Mouse (Mus musculus): Measurements from ENCODE around the gene Pcdh9.

The Pcdh9 gene

GRCm38 (mm10) chr14:93061824-93062620 is 828.5 kb downstream of the Pcdh9 start:
- peak; percentile 9 for DNase-seq (ENCODE audit: extremely low read depth, insufficient read length, low spot score)

GRCm38 (mm10) chr14:93058799-93059198 is 831.7 kb downstream of the Pcdh9 start:
- DNase-seq (ENCODE audit: extremely low read depth, insufficient read length, low spot score), result no peak

GRCm38 (mm10) chr14:93055997-93056396 is 834.5 kb downstream of the Pcdh9 start:
- DNase-seq (ENCODE audit: extremely low read depth, insufficient read length, low spot score), result no peak

- DNase-seq (ENCODE audit: extremely low read depth, insufficient read length, low spot score), result peak; percentile 1
Observed at GRCm38 (mm10) chr14:93040591-93040990, 849.9 kb downstream of the Pcdh9 start.

- DNase-seq (ENCODE audit: extremely low read depth, insufficient read length, low spot score), result no peak
Observed at GRCm38 (mm10) chr14:93039326-93040221, 850.9 kb downstream of the Pcdh9 start.

GRCm38 (mm10) chr14:93009147-93010064 is 881.1 kb downstream of the Pcdh9 start:
- DNase-seq (ENCODE audit: extremely low read depth, insufficient read length, low spot score), result no peak

Data from 3134 (cell line).